In the genomic region with DNA sequence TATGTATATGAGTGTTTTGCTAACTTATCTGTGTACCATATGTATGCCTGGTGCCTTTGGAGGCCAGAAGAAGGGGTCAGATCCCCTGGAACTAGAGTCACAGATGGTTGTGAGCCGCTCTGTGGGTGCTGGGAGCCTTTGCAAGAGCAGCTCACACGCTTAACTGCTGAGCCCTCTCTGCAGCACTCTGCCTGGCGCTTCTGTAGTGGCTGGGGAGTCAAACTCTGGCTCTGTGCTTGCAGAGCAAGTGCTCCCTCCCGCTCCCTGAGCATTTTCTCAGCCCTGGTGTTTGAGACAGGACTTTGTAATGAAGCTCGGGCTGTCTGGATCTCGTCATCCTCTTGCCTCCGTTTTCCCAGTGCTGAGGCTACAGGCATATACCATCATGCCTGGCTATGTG, we compare ENCODE assay signal across 12 mouse cellular contexts. TPM values are rescaled to one million over a fixed set of nuclear protein-coding genes. Genes with fewer than 3 reads are reported as not detected.
DNase-seq lines count a peak whose midpoint lies in the region; ATAC-seq and TF ChIP-seq lines count a peak whose summit lies in the region.
"Had no signal": no experiment of that assay in that cellular context is flagged by ENCODE, and none has a peak within 500 bp of the region (broad histone marks: within the 10 kb centered on the region; RNA-seq: fewer than 3 reads in every experiment).

No protein-coding gene starts in this region.

- 58% methylated on average over 7 of the region's 7 CpGs for WGBS in heart, embryonic 11.5 days (ENCODE audit: insufficient replicate concordance)
- 78% methylated on average over 7 of the region's 7 CpGs for WGBS in embryonic facial prominence, embryonic 10.5 days
- WGBS in liver, postnatal 0 days (ENCODE audit: insufficient replicate concordance) = 78% methylated on average over 7 of the region's 7 CpGs

- no peak for TF ChIP-seq CTCF in layer of hippocampus, adult 2 months (conservative IDR thresholded peaks at IDR 0.05)
- TF ChIP-seq CTCF in liver, postnatal 0 days (IDR thresholded peaks at IDR 0.05; ENCODE audit: low read depth) = no peak

- no peak overlapping the region for H3K27ac ChIP-seq in heart, embryonic 11.5 days (ENCODE audit: low read depth, low read length)
- H3K27ac ChIP-seq in layer of hippocampus, adult 2 months = peak overlapping the region; percentile 100
- H3K27ac ChIP-seq in embryonic facial prominence, embryonic 10.5 days (replicated peaks) = no peak overlapping the region
- no peak overlapping the region for H3K27ac ChIP-seq in liver, postnatal 0 days (ENCODE audit: low read depth)
- H3K27ac ChIP-seq: forebrain, embryonic 10.5 days had no signal

- H3K4me3 ChIP-seq in heart, embryonic 11.5 days (ENCODE audit: low read depth, low read length) = no peak overlapping the region
- H3K4me3 ChIP-seq in layer of hippocampus, adult 2 months = no peak overlapping the region
- peak overlapping the region; percentile 8; the same call in 1 of the 2 replicates for H3K4me3 ChIP-seq in embryonic facial prominence, embryonic 10.5 days
- H3K4me3 ChIP-seq in liver, postnatal 0 days (ENCODE audit: low read depth, low read length) = no peak overlapping the region
- H3K4me3 ChIP-seq: forebrain, embryonic 10.5 days had no signal

- H3K36me3 ChIP-seq in heart, embryonic 11.5 days (ENCODE audit: control insufficient read depth, insufficient read depth, low read length) = no peaks in the 10 kb centered on the region; the same call in 1 of the 2 replicates
- H3K36me3 ChIP-seq in embryonic facial prominence, embryonic 10.5 days (replicated peaks) = peaks cover 19% of the 10 kb centered on the region
- peaks cover 4% of the 10 kb centered on the region for H3K36me3 ChIP-seq in liver, postnatal 0 days (replicated peaks; ENCODE audit: insufficient read depth, low read length)

- ATAC-seq in heart, embryonic 11.5 days (replicated peaks; ENCODE audit: insufficient number of reproducible peaks, low FRiP score, low TSS enrichment) = no peak
- no peak for ATAC-seq in liver, postnatal 0 days

- H3K4me1 ChIP-seq in heart, embryonic 11.5 days (ENCODE audit: control insufficient read depth, insufficient read depth, low read length) = peaks cover 76% of the 10 kb centered on the region
- peaks cover 34% of the 10 kb centered on the region for H3K4me1 ChIP-seq in embryonic facial prominence, embryonic 10.5 days
- H3K4me1 ChIP-seq in liver, postnatal 0 days (ENCODE audit: insufficient read depth) = peaks cover 66% of the 10 kb centered on the region

- peak overlapping the region; percentile 28; the same call in 1 of the 2 replicates for H3K9ac ChIP-seq in heart, embryonic 11.5 days (ENCODE audit: low read depth, low read length)
- 0 out of 2 replicates have a peak overlapping the region, but pooled peaks have one; percentile 2 for H3K9ac ChIP-seq in liver, postnatal 0 days (replicated peaks)

- DNase-seq in heart, adult 8-10 months (ENCODE audit: low spot score) = no peak
- DNase-seq in layer of hippocampus, adult 2 months (ENCODE audit: low spot score in 2 of 2) = no peak
- DNase-seq in layer of hippocampus, postnatal 25 days (ENCODE audit: extremely low spot score in 1 of 2, low spot score in 1 of 2) = no peak
- DNase-seq in embryonic facial prominence, embryonic 10.5 days (ENCODE audit: low spot score) = no peak
- DNase-seq in liver, postnatal 0 days = no peak
- no peak for DNase-seq in T-cell, adult 2 months (ENCODE audit: low spot score)
- DNase-seq: kidney, adult 8-10 months; lung, adult 18-20 months; thymus, postnatal 4 days had no signal

- no peak overlapping the region for H3K4me2 ChIP-seq in heart, embryonic 11.5 days
- H3K4me2 ChIP-seq in liver, postnatal 0 days (ENCODE audit: low read depth, low read length) = no peak overlapping the region

- no peaks in the 10 kb centered on the region for H3K9me3 ChIP-seq in heart, embryonic 11.5 days (replicated peaks; ENCODE audit: control insufficient read depth, low read length)
- H3K9me3 ChIP-seq in embryonic facial prominence, embryonic 10.5 days = no peaks in the 10 kb centered on the region
- no peaks in the 10 kb centered on the region for H3K9me3 ChIP-seq in liver, postnatal 0 days (ENCODE audit: low read length)
- H3K9me3 ChIP-seq: forebrain, embryonic 10.5 days had no signal

- TF ChIP-seq EP300 in liver, postnatal 0 days (IDR thresholded peaks at IDR 0.05; ENCODE audit: low read depth) = no peak

- H3K27me3 ChIP-seq in heart, embryonic 11.5 days (ENCODE audit: control insufficient read depth, insufficient read depth, low read length) = no peaks in the 10 kb centered on the region
- H3K27me3 ChIP-seq in embryonic facial prominence, embryonic 10.5 days (replicated peaks; ENCODE audit: low read depth, poor library complexity, severe bottlenecking) = no peaks in the 10 kb centered on the region
- no peaks in the 10 kb centered on the region for H3K27me3 ChIP-seq in liver, postnatal 0 days (ENCODE audit: insufficient read depth, low read length)

RNA-seq across cellular contexts. Expression of gene Akt2, which starts 6.7 kb away (rescaled TPM):
- polyA plus RNA-seq in heart, embryonic 11.5 days (2014; fragmentation: Nextera tagmentation; extraction: Ambion mirVana) = 72.1 and 78.0 TPM in 2 replicates
- total RNA-seq in heart, adult 8-10 months (2022) = 100 to 1,000 TPM; 169 to 227 (median 202) TPM
- 10 to 100 TPM; 87.0 to 99.1 TPM for total RNA-seq in layer of hippocampus, adult 2 months (2021)
- total RNA-seq in layer of hippocampus, postnatal 25 days (2021) = 100 to 1,000 TPM in 1 of 2 experiments, 10 to 100 TPM in 1; 93.8 to 122 TPM
- polyA plus RNA-seq in embryonic facial prominence, embryonic 10.5 days (2016; fragmentation: Nextera tagmentation; extraction: Ambion mirVana) = 95.3 and 101 TPM in 2 replicates
- 24.0 and 25.5 TPM in 2 replicates for polyA plus RNA-seq in liver, postnatal 0 days (2015; fragmentation: Nextera tagmentation; extraction: Ambion mirVana)

RNA-seq across cellular contexts. Expression of gene 2310022A10Rik, which starts 45.0 kb away (rescaled TPM):
- 22.5 and 29.3 TPM in 2 replicates for polyA plus RNA-seq in heart, embryonic 11.5 days (2014; fragmentation: Nextera tagmentation; extraction: Ambion mirVana)
- total RNA-seq in heart, adult 8-10 months (2022) = 10 to 100 TPM; 67.6 to 72.3 (median 70.8) TPM
- total RNA-seq in layer of hippocampus, adult 2 months (2021) = 10 to 100 TPM; 25.5 to 25.6 TPM
- 10 to 100 TPM; 23.5 to 24.2 TPM for total RNA-seq in layer of hippocampus, postnatal 25 days (2021)
- polyA plus RNA-seq in embryonic facial prominence, embryonic 10.5 days (2016; fragmentation: Nextera tagmentation; extraction: Ambion mirVana) = 40.8 and 41.1 TPM in 2 replicates
- polyA plus RNA-seq in liver, postnatal 0 days (2015; fragmentation: Nextera tagmentation; extraction: Ambion mirVana) = 8.6 and 9.0 TPM in 2 replicates

RNA-seq across cellular contexts. Expression of gene Pld3, which starts 45.0 kb away (rescaled TPM):
- polyA plus RNA-seq in heart, embryonic 11.5 days (2014; fragmentation: Nextera tagmentation; extraction: Ambion mirVana) = 59.5 and 64.2 TPM in 2 replicates
- total RNA-seq in heart, adult 8-10 months (2022) = 10 to 100 TPM; 26.8 to 33.5 (median 30.5) TPM
- 100 to 1,000 TPM; 573 to 583 TPM for total RNA-seq in layer of hippocampus, adult 2 months (2021)
- 100 to 1,000 TPM; 625 to 635 TPM for total RNA-seq in layer of hippocampus, postnatal 25 days (2021)
- 40.5 and 41.4 TPM in 2 replicates for polyA plus RNA-seq in embryonic facial prominence, embryonic 10.5 days (2016; fragmentation: Nextera tagmentation; extraction: Ambion mirVana)
- 46.5 and 49.3 TPM in 2 replicates for polyA plus RNA-seq in liver, postnatal 0 days (2015; fragmentation: Nextera tagmentation; extraction: Ambion mirVana)

RNA-seq across cellular contexts. Expression of gene Ttc9b, which starts 55.7 kb away (rescaled TPM):
- not detected in 2 replicates for polyA plus RNA-seq in heart, embryonic 11.5 days (2014; fragmentation: Nextera tagmentation; extraction: Ambion mirVana)
- not detected for total RNA-seq in heart, adult 8-10 months (2022)
- 10 to 100 TPM; 42.6 to 47.5 TPM for total RNA-seq in layer of hippocampus, adult 2 months (2021)
- total RNA-seq in layer of hippocampus, postnatal 25 days (2021) = 10 to 100 TPM; 55.0 to 59.8 TPM
- polyA plus RNA-seq in embryonic facial prominence, embryonic 10.5 days (2016; fragmentation: Nextera tagmentation; extraction: Ambion mirVana) = 1.6 and 1.9 TPM in 2 replicates
- polyA plus RNA-seq in liver, postnatal 0 days (2015; fragmentation: Nextera tagmentation; extraction: Ambion mirVana) = not detected in 2 replicates
- total RNA-seq: hematopoietic stem cell, adult 5-6 weeks had no signal

Comparison
In these comparisons a context has a peak if more than half of its experiments do, and no peak if none do; other contexts are left out.
1. RNA of gene Pld3, which starts 45.0 kb away (total RNA-seq): 625 to 635 TPM in layer of hippocampus, postnatal 25 days and 573 to 583 TPM in layer of hippocampus, adult 2 months; 26.8 to 33.5 TPM in heart, adult 8-10 months; every median in the first group is over 10 times any median in the second.